Mouse (Mus musculus) ES-E14 (cell line): Measurements from ENCODE around the gene Ppp3r1. TPM values are rescaled to one million over a fixed set of nuclear protein-coding genes. Genes with fewer than 3 reads are reported as not detected.
"Not testable (repeated sequence)": the region's sequence is repeated elsewhere in the genome, so short reads cannot be mapped to it uniquely, and the experiment has no call there.

Experiments used
- DNase-seq: peaks from one replicate; pipeline ENCODE4 v3.0.0-alpha.2; 2013; ENCODE audit warnings: low read depth, low spot score
- H3K27ac ChIP-seq: 2 replicates; pipeline ENCODE4 v1.5.1; 2012; ENCODE audit warnings: low read depth, mild to moderate bottlenecking, low read length, moderate library complexity, mixed read lengths; ENCODE audit not compliant: poor library complexity, insufficient read depth, severe bottlenecking
- H3K36me3 ChIP-seq: 2 replicates; pipeline ENCODE4 v1.6.1; 2012; ENCODE audit warnings: mild to moderate bottlenecking, low read length, moderate library complexity, mixed read lengths; ENCODE audit not compliant: control insufficient read depth, poor library complexity, insufficient read depth, severe bottlenecking
- H3K4me1 ChIP-seq, 2 experiments: fragments of 150-350 bp in 1 of 2; sonication (generic) in 1 of 2; 2 replicates each; pipeline ENCODE4 v1.6.1; 2012; ENCODE audit warnings: low read length in 2 of 2, mild to moderate bottlenecking in 1 of 2, mixed read lengths in 1 of 2; ENCODE audit not compliant: control insufficient read depth in 2 of 2, insufficient read depth in 2 of 2, poor library complexity in 1 of 2
- H3K4me3 ChIP-seq, 2 experiments: fragments of 150-350 bp in 1 of 2; sonication (generic) in 1 of 2; 2 replicates each; pipeline ENCODE4 v1.5.1; 2012; ENCODE audit warnings: low read length in 2 of 2, low read depth in 1 of 2, mild to moderate bottlenecking in 1 of 2, mixed read lengths in 1 of 2; ENCODE audit not compliant: insufficient read depth in 1 of 2, poor library complexity in 1 of 2, severe bottlenecking in 1 of 2
- H3K9ac ChIP-seq: 2 replicates; pipeline ENCODE4 v1.6.1; 2012; ENCODE audit warnings: low read depth, mild to moderate bottlenecking, low read length, mixed read lengths; ENCODE audit not compliant: poor library complexity, insufficient read depth, severe bottlenecking
- H3K9me3 ChIP-seq: fragments of 150-350 bp; sonication (generic); 2 replicates; pipeline ENCODE4 v1.6.1; 2012; ENCODE audit warnings: low read depth, mild to moderate bottlenecking, low read length; ENCODE audit not compliant: control insufficient read depth, insufficient read depth
- CHD2 ChIP-seq: IDR thresholded peaks from 2 replicates; pipeline ENCODE4 v1.6.1; 2014; ENCODE audit warnings: mild to moderate bottlenecking, low read depth, low read length, inconsistent platforms
- HCFC1 ChIP-seq: IDR thresholded peaks from 2 replicates; pipeline ENCODE4 v1.6.1; 2012; ENCODE audit warnings: low read length, inconsistent platforms, borderline replicate concordance; ENCODE audit not compliant: insufficient read depth
- MAFK ChIP-seq: IDR thresholded peaks from 2 replicates; pipeline ENCODE4 v1.6.1; 2014; ENCODE audit warnings: mild to moderate bottlenecking, low read depth, low read length, inconsistent platforms; ENCODE audit not compliant: insufficient read depth
- ZC3H11A ChIP-seq: IDR thresholded peaks from 2 replicates; pipeline ENCODE4 v1.6.1; 2012; ENCODE audit warnings: low read depth, mild to moderate bottlenecking, inconsistent platforms, low read length, borderline replicate concordance
- ZNF384 ChIP-seq: IDR thresholded peaks from 2 replicates; pipeline ENCODE4 v1.6.1; 2012; ENCODE audit warnings: low read depth, low read length, inconsistent platforms
- in situ Hi-C, 2 experiments: fragments of 600-800 bp; cut with MboI; formaldehyde crosslinking; loops; one replicate each; pipeline ENCODE4 v1.15.1; 2025; ENCODE audit warnings: low sequenced_read_pairs in 2 of 2, inconsistent platforms in 1 of 2; ENCODE audit not compliant: unreplicated experiment in 2 of 2
- total RNA-seq: library from RNA; depleted of rRNA; stranded (reverse); fragments of 300-350 nt; gene quantifications from 2 replicates; pipeline ENCODE4 v1.2.3, GENCODE M21; 2012

Gene Ppp3r1
- total RNA-seq, 1 experiment, result 32.9 TPM

DNA sequence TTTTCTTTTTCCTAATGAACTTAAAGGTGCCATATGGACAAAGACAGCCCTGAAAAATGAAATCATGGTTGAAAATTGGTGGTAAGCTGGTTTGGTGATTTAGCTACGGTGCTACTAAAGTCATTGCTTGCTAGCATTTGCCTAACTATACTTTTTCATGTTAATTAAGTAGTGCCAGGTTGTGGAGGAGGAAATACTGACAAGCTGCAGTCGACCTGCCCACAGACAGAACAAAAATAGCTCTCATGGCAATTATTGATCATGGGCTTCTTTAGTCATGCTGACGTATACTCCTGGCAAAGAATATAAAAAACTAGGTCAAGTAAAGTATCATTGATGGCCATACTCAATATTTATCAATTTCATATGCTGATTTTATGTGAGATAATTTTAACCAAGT, 56.4 kb downstream of the Ppp3r1 start:
- Histone ChIP-seq H3K27ac (no peak overlapping the region), H3K36me3 (no peaks in the 10 kb centered on the region; the same call in 1 of the 2 replicates), H3K9ac (no peak overlapping the region), H3K4me1 (0 out of 4 replicates have a peak, but pooled peaks cover 0 to 1% of the 10 kb centered on the region in 2 experiments), H3K9me3 (no peaks in the 10 kb centered on the region), H3K4me3 (no peak overlapping the region)
- no peak for TF ChIP-seq MAFK
- no peak for TF ChIP-seq HCFC1
- TF ChIP-seq ZNF384, result no peak
- no peak for TF ChIP-seq CHD2
- no peak for TF ChIP-seq ZC3H11A
- DNase-seq, result no peak
- in situ Hi-C loops, result no loop called here

DNA sequence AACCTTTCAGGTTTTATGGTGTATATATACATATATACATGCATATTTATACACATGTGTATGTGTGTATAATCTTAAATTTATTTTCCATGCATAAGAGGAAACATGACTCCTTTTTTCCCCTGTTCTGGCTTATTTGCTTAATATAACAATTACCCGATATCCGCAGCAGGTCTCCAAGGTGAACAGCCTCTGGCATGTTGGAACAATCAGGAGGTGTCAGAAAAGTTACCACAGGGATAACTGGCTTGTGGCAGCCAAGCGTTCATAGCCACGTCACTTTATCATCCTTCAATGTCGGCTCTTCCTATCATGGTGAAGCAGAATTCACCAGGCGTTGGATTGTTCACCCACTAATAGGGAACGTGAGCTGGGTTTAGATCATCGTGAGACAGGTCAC, 62.1 kb downstream of the Ppp3r1 start:
- H3K9me3 ChIP-seq, result no peaks in the 10 kb centered on the region

DNA sequence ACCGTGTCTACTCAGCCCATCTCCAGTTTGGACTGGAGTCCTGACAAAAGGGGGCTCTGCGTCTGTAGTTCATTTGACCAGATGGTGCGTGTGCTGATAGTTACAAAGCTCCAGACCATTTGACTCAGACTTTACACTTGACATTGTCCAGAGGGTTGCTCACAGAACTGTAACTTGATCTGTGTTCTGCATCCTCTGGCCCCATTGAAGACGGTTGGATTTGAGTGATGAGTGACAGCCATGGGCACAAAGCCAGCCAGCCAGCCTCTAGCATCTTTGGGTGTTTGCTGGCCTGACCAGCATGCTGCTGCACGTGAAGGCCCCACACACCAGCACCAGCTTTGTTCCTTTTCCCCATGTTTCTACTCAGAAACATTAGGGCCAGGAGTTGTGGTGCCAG, 73.7 kb downstream of the Ppp3r1 start:
- H3K9me3 ChIP-seq, result no peaks in the 10 kb centered on the region
- H3K4me1 ChIP-seq, result no peaks in the 10 kb centered on the region
- TF ChIP-seq CHD2, result no peak
- TF ChIP-seq MAFK, result no peak
- TF ChIP-seq ZNF384, result no peak
- TF ChIP-seq ZC3H11A, result no peak
- no peak for TF ChIP-seq HCFC1
- in situ Hi-C loops, result no loop called here
- no peak overlapping the region for H3K27ac ChIP-seq
- H3K9ac ChIP-seq, result no peak overlapping the region
- no peak overlapping the region for H3K4me3 ChIP-seq
- no peak for DNase-seq
- H3K36me3 ChIP-seq, result peaks cover 8% of the 10 kb centered on the region

More for the DNA sequence above, 62.1 kb downstream of the Ppp3r1 start:
- no peak overlapping the region for H3K27ac ChIP-seq
- TF ChIP-seq MAFK, result no peak
- no peak for TF ChIP-seq ZC3H11A
- no peak for TF ChIP-seq HCFC1
- no peak for TF ChIP-seq CHD2
- no peak for TF ChIP-seq ZNF384
- H3K9ac ChIP-seq, result no peak overlapping the region
- no peak for DNase-seq
- in situ Hi-C loops, result no loop called here
- no peak overlapping the region for H3K4me3 ChIP-seq
- no peaks in the 10 kb centered on the region; the same call in 1 of the 2 replicates for H3K36me3 ChIP-seq
- no peaks in the 10 kb centered on the region for H3K4me1 ChIP-seq

DNA sequence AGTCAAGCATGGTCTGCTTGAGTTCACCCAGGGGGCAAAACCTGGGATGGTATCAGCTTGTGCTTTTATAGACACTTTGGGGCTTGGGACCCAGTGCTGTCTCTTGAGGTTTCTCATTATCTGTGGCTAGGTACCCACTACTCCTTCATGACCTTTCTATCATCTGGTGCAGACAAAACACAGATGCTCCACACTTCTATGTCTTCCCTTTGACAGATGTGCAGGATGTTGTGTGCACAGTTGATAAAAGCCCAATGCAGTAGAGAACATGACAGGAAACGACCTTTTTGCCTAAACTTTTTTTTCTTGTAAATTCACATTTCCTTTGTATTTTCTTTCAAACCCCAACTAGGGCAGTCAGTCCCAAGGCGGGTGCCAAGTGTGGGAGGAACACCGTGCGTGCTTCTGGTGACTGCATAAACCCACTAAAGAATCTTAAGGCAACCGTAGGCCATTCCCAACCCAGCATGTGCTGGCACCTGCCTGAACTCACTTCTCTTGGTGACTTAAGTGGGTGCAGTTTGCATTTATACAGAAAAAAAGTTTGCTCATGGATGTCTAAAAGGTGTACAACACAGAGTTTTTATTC, 77.5 kb downstream of the Ppp3r1 start:
- no peak for DNase-seq
- Histone ChIP-seq H3K9ac (no peak overlapping the region), H3K4me3 (no peak overlapping the region), H3K27ac (no peak overlapping the region), H3K36me3 (peaks cover 5% of the 10 kb centered on the region), H3K9me3 (no peaks in the 10 kb centered on the region), H3K4me1 (no peaks in the 10 kb centered on the region)
- in situ Hi-C loops, result no loop called here
- no peak for TF ChIP-seq ZNF384
- no peak for TF ChIP-seq HCFC1
- no peak for TF ChIP-seq ZC3H11A
- no peak for TF ChIP-seq CHD2
- no peak for TF ChIP-seq MAFK

DNA sequence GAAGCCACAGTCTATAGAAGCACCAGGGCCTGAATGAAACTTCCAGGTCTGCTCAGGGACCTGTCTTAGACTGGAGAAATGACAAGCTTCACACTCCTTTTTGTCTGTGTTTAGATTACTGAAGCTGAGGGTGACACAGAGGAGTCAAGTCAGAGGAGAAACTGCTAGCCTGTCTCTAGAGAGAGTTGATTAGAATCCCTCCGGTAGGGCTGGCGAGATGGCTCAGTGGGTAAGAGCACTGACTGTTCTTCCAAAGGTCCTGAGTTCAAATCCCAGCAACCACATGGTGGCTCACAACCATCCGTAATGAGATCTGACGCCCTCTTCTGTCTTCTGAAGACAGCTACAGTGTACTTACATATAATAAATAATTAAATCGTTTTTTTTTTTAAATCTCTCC, 79.5 kb downstream of the Ppp3r1 start:
- H3K4me3 ChIP-seq, H3K9me3 ChIP-seq, H3K36me3 ChIP-seq, in situ Hi-C loops, H3K4me1 ChIP-seq, H3K27ac ChIP-seq, H3K9ac ChIP-seq, DNase-seq: not testable (repeated sequence)
